Mouse (Mus musculus) 3134 (cell line): Measurements from ENCODE around the gene Spats2l.

Experiments used
- DNase-seq: peaks from one replicate; pipeline ENCODE4 v3.0.0-alpha.2; 2011; ENCODE audit warnings: low spot score; ENCODE audit not compliant: insufficient read length; ENCODE audit errors: extremely low read depth

Gene Spats2l

GRCm38 (mm10) chr1:57889803-57890202 is 115.8 kb downstream of the Spats2l start:
- DNase-seq, result no peak

DNA sequence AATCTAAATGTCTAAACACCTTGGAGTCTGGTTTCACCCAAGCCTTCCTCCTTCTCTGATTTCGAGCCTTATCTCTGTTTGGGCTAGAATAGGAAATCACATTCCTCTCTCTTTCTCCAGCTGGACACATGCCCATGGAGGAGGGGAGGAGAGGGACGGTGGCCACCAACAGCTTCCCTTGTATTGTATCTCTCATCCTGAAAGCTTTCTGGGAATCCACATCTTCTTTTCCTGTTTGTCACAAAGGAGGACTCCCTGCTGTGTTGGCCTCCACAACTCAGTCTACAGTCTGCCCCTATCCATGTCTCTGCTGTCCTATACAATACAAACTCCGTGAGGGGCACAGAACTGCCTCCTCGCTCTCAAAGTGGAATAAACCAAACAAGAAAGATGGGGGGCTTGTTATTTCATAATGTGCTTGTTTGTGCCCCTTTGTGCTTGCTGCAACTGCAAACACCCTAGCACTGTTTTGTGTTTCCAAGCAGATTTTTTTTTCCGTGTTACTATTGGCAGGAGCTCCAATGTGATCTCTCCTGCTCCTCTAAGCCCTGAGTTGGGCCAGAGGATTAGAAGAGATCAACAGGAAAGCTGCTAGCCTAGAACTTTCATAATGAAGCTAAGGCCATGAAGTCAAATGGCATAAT is 116.4 kb downstream of the Spats2l start:
- DNase-seq, result no peak

DNA sequence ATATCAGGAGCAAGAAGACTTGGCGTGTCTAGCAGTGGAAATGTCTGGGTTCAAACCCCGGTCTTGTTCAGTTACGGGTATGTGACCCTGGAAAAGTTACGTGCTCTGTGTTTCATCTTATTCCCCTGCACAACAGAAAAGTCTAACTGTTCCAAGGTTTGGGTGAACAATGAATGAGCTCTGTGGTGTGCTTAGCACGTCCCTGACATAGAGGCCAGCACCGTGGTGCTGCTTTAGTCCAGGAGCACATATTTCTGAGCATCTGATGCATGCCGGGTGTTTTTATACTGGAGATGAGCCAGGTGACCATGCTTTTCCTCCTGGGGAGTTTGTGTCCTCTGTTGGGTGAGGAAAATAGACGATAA is 116.9 kb downstream of the Spats2l start:
- DNase-seq, result no peak

DNA sequence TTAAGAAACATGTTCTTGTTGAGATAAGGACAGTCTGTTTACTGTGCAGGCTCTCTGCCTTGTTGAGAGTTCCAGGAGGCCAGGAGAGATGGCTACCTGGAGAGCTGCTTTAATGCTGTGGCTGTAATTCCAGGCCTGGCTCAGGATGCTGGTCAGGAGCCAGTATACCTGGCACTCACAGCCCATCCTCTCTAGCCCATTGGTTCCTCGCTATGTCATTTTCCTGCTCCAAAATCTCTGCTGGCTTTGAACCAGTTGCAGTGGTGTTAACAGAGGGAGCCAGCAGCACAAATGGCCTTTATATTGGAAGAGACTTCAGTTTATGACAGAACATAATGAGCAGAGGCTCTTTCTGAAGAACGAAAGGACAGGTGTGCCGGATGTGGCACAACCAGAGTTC is 127.5 kb downstream of the Spats2l start:
- DNase-seq, result no peak

GRCm38 (mm10) chr1:57903793-57904192 is 129.8 kb downstream of the Spats2l start:
- DNase-seq, result no peak

GRCm38 (mm10) chr1:57905912-57906311 is 131.9 kb downstream of the Spats2l start:
- no peak for DNase-seq

- no peak for DNase-seq
Measured at GRCm38 (mm10) chr1:57906312-57906711, 132.3 kb downstream of the Spats2l start.

- no peak for DNase-seq
Measured at GRCm38 (mm10) chr1:57911561-57911960, 137.6 kb downstream of the Spats2l start.

DNA sequence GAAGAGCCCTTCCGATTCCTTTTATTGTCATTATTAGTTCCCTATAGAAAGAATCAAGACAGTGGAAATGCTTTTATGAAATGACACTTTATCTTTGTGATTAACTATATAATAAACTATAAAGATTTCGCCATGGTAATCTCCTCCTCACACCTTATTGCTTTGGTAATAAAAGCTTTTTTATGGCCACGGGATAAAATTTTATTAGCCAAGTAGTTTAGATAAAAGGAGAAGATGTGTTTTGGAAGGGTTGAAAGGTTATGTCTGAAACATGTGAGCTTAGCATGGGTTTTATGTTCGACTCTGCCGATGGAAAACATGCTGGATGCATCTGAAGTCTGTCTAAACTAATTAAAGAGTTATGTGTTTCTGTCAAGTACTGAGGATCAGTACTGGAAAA is 143.4 kb downstream of the Spats2l start:
- DNase-seq, result no peak

GRCm38 (mm10) chr1:57918567-57918966 is 144.6 kb downstream of the Spats2l start:
- no peak for DNase-seq

DNA sequence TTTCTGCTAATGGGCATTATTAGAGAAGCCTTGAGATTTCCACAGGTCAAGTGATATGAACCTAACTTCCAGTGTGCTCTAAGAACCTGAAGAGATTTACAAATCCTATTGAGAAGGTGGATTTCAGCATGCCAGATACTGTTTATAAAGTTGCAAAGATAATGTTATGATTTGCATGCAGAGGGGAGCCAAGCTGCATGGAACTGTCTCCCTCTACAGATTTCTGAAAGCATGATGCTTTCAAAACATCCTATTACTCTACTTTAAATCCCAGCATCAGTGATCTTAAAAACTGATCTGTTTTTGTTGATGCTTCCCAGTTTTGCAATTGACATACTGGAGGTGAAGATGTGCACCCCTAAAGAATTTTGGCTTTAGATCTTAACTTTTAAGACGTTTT is 160.3 kb downstream of the Spats2l start:
- DNase-seq, result no peak

GRCm38 (mm10) chr1:57940691-57941090 is 166.7 kb downstream of the Spats2l start:
- no peak for DNase-seq

GRCm38 (mm10) chr1:57941095-57941494 is 167.1 kb downstream of the Spats2l start:
- no peak for DNase-seq

GRCm38 (mm10) chr1:57941734-57942133 is 167.8 kb downstream of the Spats2l start:
- DNase-seq, result no peak

GRCm38 (mm10) chr1:57942215-57942614 is 168.3 kb downstream of the Spats2l start:
- no peak for DNase-seq

DNA sequence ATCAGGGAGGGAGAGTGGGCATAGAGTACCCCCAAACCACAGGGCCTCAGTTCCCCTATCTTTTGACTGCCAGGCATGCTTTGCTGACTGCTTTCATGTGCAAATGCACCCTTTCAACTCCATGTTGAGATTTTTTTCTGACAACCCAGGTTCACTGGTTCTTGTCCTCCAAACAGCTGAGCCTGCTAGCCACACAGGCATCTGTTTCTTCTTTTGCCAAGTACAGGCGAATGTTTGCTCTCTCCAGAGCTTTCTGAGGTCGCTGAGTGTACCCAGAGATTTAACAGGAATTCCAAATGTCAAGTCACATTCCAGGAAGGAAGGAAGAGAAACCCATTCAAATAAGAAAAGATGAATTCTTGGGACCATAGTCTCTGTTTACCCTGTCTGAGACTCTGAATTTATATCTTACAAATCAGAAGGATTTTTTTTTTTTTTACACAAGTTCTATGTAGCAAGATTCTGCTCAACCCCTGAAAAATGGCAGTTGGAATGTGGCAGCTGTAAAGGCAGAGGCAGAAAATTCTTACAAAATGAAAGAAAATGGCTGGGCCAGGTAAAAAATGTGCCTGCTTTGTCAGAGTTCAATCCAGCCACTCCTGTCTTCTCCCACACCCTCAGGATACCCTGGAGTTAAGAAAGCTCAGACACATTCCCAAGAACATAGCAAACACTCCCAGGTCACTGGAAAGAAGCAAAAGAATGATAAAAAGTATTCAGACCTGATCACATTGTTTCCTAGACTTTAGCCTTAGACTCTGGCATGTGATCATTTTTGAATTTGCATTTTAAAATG is 173.8 kb downstream of the Spats2l start:
- no peak for DNase-seq

GRCm38 (mm10) chr1:57949195-57949594 is 175.2 kb downstream of the Spats2l start:
- DNase-seq, result no peak

GRCm38 (mm10) chr1:57949716-57950115 is 175.8 kb downstream of the Spats2l start:
- no peak for DNase-seq

GRCm38 (mm10) chr1:57952509-57952908 is 178.5 kb downstream of the Spats2l start:
- DNase-seq, result no peak

DNA sequence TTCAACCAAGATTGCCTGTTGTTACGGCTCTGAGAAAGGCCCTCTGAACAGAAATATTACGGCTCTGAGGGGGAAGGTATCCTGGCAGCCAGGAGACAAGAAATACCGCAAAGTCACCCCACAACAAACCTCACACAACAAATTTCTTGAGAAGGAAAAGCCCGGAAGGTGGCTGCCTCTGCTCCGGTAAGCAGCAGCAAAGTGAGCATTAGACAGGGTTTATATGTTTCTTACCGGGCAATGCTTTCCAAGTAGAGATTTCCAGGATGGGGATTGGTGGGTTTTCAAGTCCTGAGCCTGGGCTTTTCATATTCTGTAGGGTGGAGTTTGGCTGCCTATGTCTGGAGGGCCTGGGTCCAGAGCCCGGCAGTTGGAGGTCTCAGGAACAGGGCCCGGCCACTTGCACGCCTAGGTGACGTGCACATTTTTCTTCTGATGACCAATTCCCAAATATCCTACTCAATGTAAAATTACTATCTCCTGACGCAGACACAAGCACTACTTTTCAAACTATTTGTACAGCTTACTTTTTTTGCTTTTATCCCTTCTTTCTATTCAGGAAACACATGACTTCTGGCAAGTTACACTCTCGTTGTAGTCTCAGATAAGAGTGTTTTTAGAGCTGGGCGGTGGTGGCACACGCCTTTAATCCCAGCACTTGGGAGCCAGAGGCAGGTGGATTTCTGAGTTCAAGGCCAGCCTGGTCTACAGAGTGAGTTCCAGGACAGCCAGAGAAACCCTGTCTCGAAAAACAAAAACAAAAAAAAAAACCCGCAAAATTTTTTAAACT is 179.8 kb downstream of the Spats2l start:
- DNase-seq, result no peak

- no peak for DNase-seq
Measured at GRCm38 (mm10) chr1:57954376-57954765, 180.4 kb downstream of the Spats2l start.

DNA sequence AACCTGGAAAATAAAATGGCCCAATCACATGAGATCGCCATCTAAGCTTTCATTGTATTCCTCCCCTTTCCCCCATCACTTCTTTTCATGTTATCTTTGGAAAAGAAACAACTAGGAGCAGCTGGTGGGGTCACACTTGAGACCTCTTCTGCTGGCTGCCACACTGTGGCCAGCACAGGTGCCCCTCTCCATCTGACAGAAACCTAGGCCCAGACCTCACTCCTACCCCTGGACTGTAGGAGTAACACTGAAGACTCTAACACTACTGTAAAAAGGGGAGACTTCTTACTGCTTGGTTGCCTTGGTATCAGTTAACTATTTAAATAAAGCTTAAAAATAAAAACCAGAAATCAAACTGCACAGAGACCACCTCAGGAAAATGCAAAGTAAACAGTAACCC is 181.8 kb downstream of the Spats2l start:
- DNase-seq, result no peak
